Mouse (Mus musculus): ENCODE results near the gene Cep126.
A peak's percentile ranks its signal among the peaks of the same experiment; 100 is the strongest.

Cep126 gene

GRCm38 (mm10) chr9:8134117-8134574, at the start of gene Cep126:
Cep126 (minus strand) TSS chr9:8134294.
- peak; percentile 48 for DNase-seq (ENCODE audit: low read depth, low spot score)

- no peak for DNase-seq (ENCODE audit: low read depth, low spot score)
Measured at GRCm38 (mm10) chr9:8179554-8179953, 45.5 kb upstream of the Cep126 start.

- no peak for DNase-seq (ENCODE audit: low read depth, low spot score)
Measured at GRCm38 (mm10) chr9:8177099-8177498, 43.0 kb upstream of the Cep126 start.

- no peak for DNase-seq (ENCODE audit: low read depth, low spot score)
Measured at GRCm38 (mm10) chr9:8157011-8157410, 22.9 kb upstream of the Cep126 start.

GRCm38 (mm10) chr9:8139501-8139900, 5.4 kb upstream of the Cep126 start:
- no peak for DNase-seq (ENCODE audit: low read depth, low spot score)

GRCm38 (mm10) chr9:8133586-8134115, 443 bp downstream of the Cep126 start:
- no peak for DNase-seq (ENCODE audit: low read depth, low spot score)

- DNase-seq (ENCODE audit: low read depth, low spot score), result no peak
Measured at GRCm38 (mm10) chr9:8123495-8123894, 10.6 kb downstream of the Cep126 start.

GRCm38 (mm10) chr9:8114516-8114915, 19.6 kb downstream of the Cep126 start:
- DNase-seq (ENCODE audit: low read depth, low spot score), result no peak

- no peak for DNase-seq (ENCODE audit: low read depth, low spot score)
Measured at GRCm38 (mm10) chr9:8103050-8103449, 31.0 kb downstream of the Cep126 start.

GRCm38 (mm10) chr9:8100962-8101361, 33.1 kb downstream of the Cep126 start:
- DNase-seq (ENCODE audit: low read depth, low spot score), result no peak

- DNase-seq (ENCODE audit: low read depth, low spot score), result no peak
Measured at GRCm38 (mm10) chr9:8078882-8079281, 55.2 kb downstream of the Cep126 start.

- DNase-seq (ENCODE audit: low read depth, low spot score), result no peak
Measured at GRCm38 (mm10) chr9:8074345-8074744, 59.7 kb downstream of the Cep126 start.

- no peak for DNase-seq (ENCODE audit: low read depth, low spot score)
Measured at GRCm38 (mm10) chr9:8073203-8073755, 60.8 kb downstream of the Cep126 start.

- DNase-seq (ENCODE audit: low read depth, low spot score), result no peak
Measured at GRCm38 (mm10) chr9:8059636-8060035, 74.5 kb downstream of the Cep126 start.

GRCm38 (mm10) chr9:8054831-8055230, 79.3 kb downstream of the Cep126 start:
- DNase-seq (ENCODE audit: low read depth, low spot score), result no peak

- no peak for DNase-seq (ENCODE audit: low read depth, low spot score)
Measured at GRCm38 (mm10) chr9:8043044-8043387, 91.1 kb downstream of the Cep126 start.

- peak; percentile 83 for DNase-seq (ENCODE audit: low read depth, low spot score)
Measured at GRCm38 (mm10) chr9:8042338-8043043, 91.6 kb downstream of the Cep126 start, which contains the start of gene Cfap300. Cfap300 (minus strand) TSS chr9:8042823.

- no peak for DNase-seq (ENCODE audit: low read depth, low spot score)
Measured at GRCm38 (mm10) chr9:8035546-8035945, 98.5 kb downstream of the Cep126 start.

- no peak for DNase-seq (ENCODE audit: low read depth, low spot score)
Measured at GRCm38 (mm10) chr9:8035091-8035490, 99.0 kb downstream of the Cep126 start.

- no peak for DNase-seq (ENCODE audit: low read depth, low spot score)
Measured at GRCm38 (mm10) chr9:8034143-8034542, 100.0 kb downstream of the Cep126 start.

GRCm38 (mm10) chr9:8032847-8033246, 101.2 kb downstream of the Cep126 start:
- no peak for DNase-seq (ENCODE audit: low read depth, low spot score)

All from retina, adult 2 months (tissue).